Mouse (Mus musculus): Measurements from ENCODE around the gene Btla.

DNA sequence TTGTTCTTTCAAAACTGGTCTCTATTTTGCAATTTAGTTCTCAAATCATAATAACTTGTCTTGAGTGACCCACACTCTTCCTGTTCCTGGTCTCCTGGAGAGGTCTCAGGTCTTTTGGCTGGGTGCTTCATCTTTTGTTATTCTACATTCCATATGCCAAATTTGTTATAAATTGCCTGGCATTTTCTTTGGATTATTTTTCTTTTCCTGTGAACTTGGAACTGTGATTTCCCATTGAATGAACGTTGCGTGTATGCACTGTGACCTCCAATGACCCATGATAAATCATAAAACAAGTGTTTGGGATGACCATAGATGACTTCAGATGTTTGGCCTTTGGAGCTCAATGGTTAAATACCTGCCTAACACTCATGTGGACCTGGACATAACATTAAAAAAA lies 25.6 kb downstream of the Btla start:
- TF ChIP-seq CTCF (IDR thresholded peaks at IDR 0.05; ENCODE audit: borderline replicate concordance, extremely low read depth, insufficient read depth, insufficient read length) = no peak
- TF ChIP-seq POLR2A (IDR thresholded peaks at IDR 0.05; ENCODE audit: borderline replicate concordance, extremely low read depth, insufficient read depth, insufficient read length, poor library complexity, severe bottlenecking) = no peak
